Mouse (Mus musculus) brain, embryonic 14.5 days (tissue): ENCODE data around the gene Epx. TPM values are rescaled to one million over a fixed set of nuclear protein-coding genes. Genes with fewer than 3 reads are reported as not detected.

Experiments used
- DNase-seq: peaks from one replicate; pipeline ENCODE4 v3.0.0-alpha.2; 2011; ENCODE audit warnings: low read depth
- CTCF ChIP-seq: fragments of 200-500 bp; IDR thresholded peaks from 2 replicates; pipeline ENCODE4 v1.5.1; 2012; ENCODE audit warnings: inconsistent platforms, mild to moderate bottlenecking, moderate library complexity, borderline replicate concordance; ENCODE audit not compliant: insufficient read depth, insufficient read length; ENCODE audit errors: extremely low read depth
- POLR2A ChIP-seq: fragments of 200-500 bp; IDR thresholded peaks from 2 replicates; pipeline ENCODE4 v1.6.1; 2012; ENCODE audit warnings: mild to moderate bottlenecking, inconsistent platforms, borderline replicate concordance; ENCODE audit not compliant: poor library complexity, insufficient read depth, insufficient read length, severe bottlenecking; ENCODE audit errors: extremely low read depth
- polyA plus RNA-seq: library from polyadenylated mRNA; depleted of rRNA; stranded (reverse); fragments of >200 nt; gene quantifications from 2 replicates; pipeline ENCODE4 v1.2.3, GENCODE M21; 2012; rRNA removed

Gene Epx
- polyA plus RNA-seq, 1 experiment: 0.10 TPM

GRCm38 (mm10) chr11:87821502-87821901, 53.8 kb downstream of the Epx start:
- TF ChIP-seq POLR2A (no peak), CTCF (no peak)
- DNase-seq: no peak

DNA sequence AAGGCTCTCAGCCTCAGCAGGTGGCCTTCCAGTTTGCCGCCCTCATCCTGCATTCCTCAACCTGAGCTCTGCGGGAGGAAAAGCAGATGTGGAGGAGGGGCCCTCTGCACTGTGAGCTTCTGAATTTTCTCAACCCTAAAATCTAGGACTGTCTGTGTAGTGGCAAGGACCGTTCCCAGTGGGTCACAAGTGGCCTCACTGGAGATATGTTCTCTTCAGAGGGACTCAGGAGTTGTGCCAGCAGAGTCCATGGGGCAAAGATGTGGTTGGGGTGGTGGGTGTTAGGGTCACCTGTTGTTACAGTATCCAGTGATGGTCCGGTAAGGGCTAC, 57.9 kb downstream of the Epx start:
- DNase-seq: no peak
- TF ChIP-seq CTCF (no peak), POLR2A (no peak)

GRCm38 (mm10) chr11:87816707-87817442, 58.5 kb downstream of the Epx start:
- peak; percentile 88 for DNase-seq
- TF ChIP-seq CTCF: peak; percentile 87
- TF ChIP-seq POLR2A: no peak

GRCm38 (mm10) chr11:87814831-87815230, 60.5 kb downstream of the Epx start:
- TF ChIP-seq POLR2A (no peak), CTCF (no peak)
- no peak for DNase-seq

Other genes starting within 250 kb of the Epx start
- gene Rnf43, start 212.8 kb downstream of the Epx start, polyA plus RNA-seq: 0.87 and 1.4 TPM in 2 replicates
- gene Supt4a, start 138.0 kb downstream of the Epx start, polyA plus RNA-seq: 118 and 147 TPM in 2 replicates
- 150 and 168 TPM in 2 replicates for gene Tspoap1, start 115.0 kb downstream of the Epx start, polyA plus RNA-seq
- 0.28 and 0.51 TPM in 2 replicates for gene Mpo, start 82.0 kb downstream of the Epx start, polyA plus RNA-seq
- gene Lpo, start 47.2 kb downstream of the Epx start, polyA plus RNA-seq: 0.33 and 0.63 TPM in 2 replicates
- 21.1 and 29.7 TPM in 2 replicates for gene Mks1, start 22.3 kb downstream of the Epx start, polyA plus RNA-seq
- gene Olfr462, start 16.7 kb upstream of the Epx start, polyA plus RNA-seq: 0.01 TPM in 1 of 2 replicates, not detected in the other
- 0.05 TPM in 1 of 2 replicates, not detected in the other for gene Olfr463, start 21.9 kb upstream of the Epx start, polyA plus RNA-seq
- 0.18 TPM in 1 of 2 replicates, not detected in the other for gene Olfr464, start 45.4 kb upstream of the Epx start, polyA plus RNA-seq
- 227 and 321 TPM in 2 replicates for gene Dynll2, start 112.0 kb upstream of the Epx start, polyA plus RNA-seq
- gene Srsf1, start 171.8 kb upstream of the Epx start, polyA plus RNA-seq: 456 and 624 TPM in 2 replicates
- 45.0 and 58.4 TPM in 2 replicates for gene Vezf1, start 192.7 kb upstream of the Epx start, polyA plus RNA-seq
- 33.1 and 53.2 TPM in 2 replicates for gene Cuedc1, start 222.5 kb upstream of the Epx start, polyA plus RNA-seq